Mouse (Mus musculus): Measurements from ENCODE around the gene Ccin. TPM values are rescaled to one million over a fixed set of nuclear protein-coding genes. Genes with fewer than 3 reads are reported as not detected.

The Ccin gene
- polyA plus RNA-seq, 1 experiment from 2014 or later = not detected

DNA sequence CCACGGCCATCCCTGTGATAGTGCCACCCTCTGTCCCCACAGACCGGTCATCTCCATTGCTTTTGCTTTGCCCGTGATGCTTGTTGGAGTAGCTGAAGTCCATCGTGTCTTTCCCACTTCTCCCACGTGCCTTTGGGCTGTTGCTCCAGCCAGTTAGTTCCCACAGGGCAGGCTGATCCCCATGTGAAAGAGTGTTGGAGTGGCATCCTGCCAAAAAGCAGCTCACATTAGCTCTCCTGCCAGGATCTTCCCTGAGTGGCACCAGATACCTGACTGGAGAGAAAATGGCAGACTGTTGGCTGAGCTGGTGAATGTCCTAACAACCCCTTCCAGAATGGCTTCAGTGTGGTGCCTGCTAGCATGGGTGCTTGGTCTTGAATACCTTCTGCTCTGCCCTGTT, 48.2 kb downstream of the Ccin start:
- WGBS = 79% methylated on average over 5 of the region's 5 CpGs
- Histone ChIP-seq H3K4me2 (replicated peaks; ENCODE audit: low read depth) (no peak overlapping the region), H3K36me3 (ENCODE audit: control insufficient read depth, insufficient read depth, low read length) (peaks cover 11% of the 10 kb centered on the region), H3K4me3 (ENCODE audit: low read depth, low read length) (no peak overlapping the region), H3K27ac (replicated peaks) (no peak overlapping the region), H3K4me1 (replicated peaks; ENCODE audit: control insufficient read depth, insufficient read depth) (no peaks in the 10 kb centered on the region; the same call in 1 of the 2 replicates), H3K27me3 (ENCODE audit: control insufficient read depth, insufficient read depth, low read length) (no peaks in the 10 kb centered on the region), H3K9me3 (ENCODE audit: control insufficient read depth, low read length) (no peaks in the 10 kb centered on the region), H3K9ac (ENCODE audit: low read length) (no peak overlapping the region)
- TF ChIP-seq EP300 (optimal IDR thresholded peaks at IDR 0.05) (no peak), CTCF (IDR thresholded peaks at IDR 0.05; ENCODE audit: low read depth) (no peak)
- no peak for DNase-seq (ENCODE audit: low spot score)
- ATAC-seq (ENCODE audit: low FRiP score, low TSS enrichment) = no peak

Other genes starting within 250 kb of the Ccin start
- not detected in 2 replicates for gene Olfr159, start 212.5 kb upstream of the Ccin start, polyA plus RNA-seq (2015; fragmentation: Nextera tagmentation; extraction: Ambion mirVana)
- not detected in 2 replicates for gene Olfr156, start 159.6 kb upstream of the Ccin start, polyA plus RNA-seq (2015; fragmentation: Nextera tagmentation; extraction: Ambion mirVana)
- gene Olfr157, start 143.3 kb upstream of the Ccin start, polyA plus RNA-seq (2015; fragmentation: Nextera tagmentation; extraction: Ambion mirVana) = 0.04 and 0.06 TPM in 2 replicates
- 0.02 TPM in 1 of 2 replicates, not detected in the other for gene Olfr155, start 131.9 kb upstream of the Ccin start, polyA plus RNA-seq (2015; fragmentation: Nextera tagmentation; extraction: Ambion mirVana)
- 10.2 and 11.3 TPM in 2 replicates for gene Reck, start 108.0 kb upstream of the Ccin start, polyA plus RNA-seq (2015; fragmentation: Nextera tagmentation; extraction: Ambion mirVana)
- gene Glipr2, start 26.1 kb upstream of the Ccin start, polyA plus RNA-seq (2015; fragmentation: Nextera tagmentation; extraction: Ambion mirVana) = 43.4 and 46.4 TPM in 2 replicates
- 191 and 194 TPM in 2 replicates for gene Clta, start 21.0 kb downstream of the Ccin start, polyA plus RNA-seq (2015; fragmentation: Nextera tagmentation; extraction: Ambion mirVana)
- 19.2 and 21.1 TPM in 2 replicates for gene Gne, start 100.7 kb downstream of the Ccin start, polyA plus RNA-seq (2015; fragmentation: Nextera tagmentation; extraction: Ambion mirVana)